Mouse (Mus musculus) liver, embryonic 16.5 days (tissue): ENCODE data around the gene Ssbp4. TPM values are rescaled to one million over a fixed set of nuclear protein-coding genes. Genes with fewer than 3 reads are reported as not detected.

ENCODE experiments used
- ATAC-seq: fragments of 200-750 bp; cut with Nextera tagmentation; 2 replicates; pipeline ENCODE4 v1.8.0; 2017; ENCODE audit warnings: low read depth, mild to moderate bottlenecking, moderate number of reproducible peaks, moderate library complexity
- H3K27ac ChIP-seq: fragments of 300-500 bp; sonication (generic); 2 replicates; pipeline ENCODE4 v1.5.1; 2014; ENCODE audit warnings: mild to moderate bottlenecking, low read length
- H3K27me3 ChIP-seq: fragments of 300-500 bp; sonication (generic); 2 replicates; pipeline ENCODE4 v1.6.1; 2014; ENCODE audit warnings: low read depth, low read length, mixed read lengths; ENCODE audit not compliant: control insufficient read depth, insufficient read depth
- H3K36me3 ChIP-seq: fragments of 300-500 bp; sonication (generic); 2 replicates; pipeline ENCODE4 v1.6.1; 2014; ENCODE audit warnings: mild to moderate bottlenecking; ENCODE audit not compliant: control insufficient read depth, insufficient read depth
- H3K4me1 ChIP-seq: fragments of 300-500 bp; sonication (generic); 2 replicates; pipeline ENCODE4 v1.6.1; 2014; ENCODE audit warnings: low read depth, low read length, mixed read lengths; ENCODE audit not compliant: control insufficient read depth
- H3K4me2 ChIP-seq: fragments of 300-500 bp; sonication (generic); 2 replicates; pipeline ENCODE4 v1.6.1; 2014; ENCODE audit warnings: low read depth, low read length, mixed read lengths
- H3K4me3 ChIP-seq: fragments of 300-500 bp; sonication (generic); 2 replicates; pipeline ENCODE4 v1.5.1; 2014; ENCODE audit warnings: low read depth, mild to moderate bottlenecking, low read length
- H3K9ac ChIP-seq: fragments of 300-500 bp; sonication (generic); 2 replicates; pipeline ENCODE4 v1.6.1; 2014; ENCODE audit warnings: low read depth, low read length
- H3K9me3 ChIP-seq: fragments of 300-500 bp; sonication (generic); replicated peaks from 2 replicates; pipeline ENCODE4 v1.6.1; 2016; ENCODE audit warnings: low read length; ENCODE audit not compliant: control insufficient read depth
- WGBS: fragments of 180-500 bp; shearing (Covaris S2); extraction: QIAGEN DNeasy Blood & Tissue Kit; methylation state at CpG from one replicate; pipeline ENCODE4 v1.1.7; 2014; ENCODE audit not compliant: insufficient replicate concordance; 5-methylcytosine and 5-hydroxymethylcytosine counted together
- polyA plus RNA-seq: library from polyadenylated mRNA; unstranded; fragments of >200 nt; fragmentation: Nextera tagmentation; extraction: Ambion mirVana; gene quantifications from 2 replicates; pipeline ENCODE4 v1.2.1, GENCODE M21; 2015

The Ssbp4 gene
- polyA plus RNA-seq, 1 experiment from 2014 or later: 32.3 TPM

DNA sequence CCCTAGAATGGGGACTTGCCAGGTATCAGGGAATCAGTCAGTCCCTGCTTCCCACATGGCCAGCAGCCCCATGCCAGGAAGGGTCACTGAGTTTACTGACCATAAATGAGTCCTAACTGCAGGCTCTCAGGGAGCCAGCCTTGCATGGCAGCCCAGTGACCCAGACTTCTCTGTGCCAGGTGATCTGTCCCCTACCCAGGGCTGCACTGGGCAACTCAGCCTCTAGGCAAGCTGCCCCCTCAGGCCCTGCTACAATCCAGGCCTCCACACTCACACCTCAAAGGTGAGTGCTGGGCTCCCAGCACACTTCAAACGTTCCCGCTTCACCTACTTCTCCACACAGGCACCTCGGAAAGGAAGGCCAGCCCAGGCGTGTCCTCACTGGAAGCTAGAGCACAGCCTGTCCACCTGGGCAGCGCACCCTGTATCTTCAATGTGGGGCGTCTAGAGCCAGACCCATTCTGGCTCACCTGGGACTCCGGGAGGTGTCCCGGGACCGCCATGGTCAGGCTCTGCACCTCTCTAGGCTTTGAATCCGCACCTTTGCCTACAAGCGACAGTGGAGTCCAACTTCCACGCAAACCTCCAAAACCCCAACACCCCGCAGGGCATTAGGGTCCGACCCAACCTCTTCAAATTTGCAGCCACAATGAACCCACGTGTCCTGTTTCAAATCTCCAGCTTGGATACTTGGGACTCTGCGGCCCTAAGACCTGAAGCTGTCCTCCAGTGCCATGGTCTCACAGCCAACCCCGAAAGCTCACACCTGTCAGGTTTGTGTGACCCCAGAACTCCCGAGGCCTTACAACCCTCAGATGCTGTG is 1.7 kb downstream of the Ssbp4 start:
- peak overlapping the region; percentile 76 for H3K4me3 ChIP-seq
- no peaks in the 10 kb centered on the region for H3K9me3 ChIP-seq
- peaks cover 55% of the 10 kb centered on the region for H3K4me1 ChIP-seq
- ATAC-seq: no peak
- peak overlapping the region; percentile 81 for H3K9ac ChIP-seq
- 54% methylated on average over 18 of the region's 18 CpGs for WGBS
- H3K27me3 ChIP-seq: peaks cover 12% of the 10 kb centered on the region
- no peaks in the 10 kb centered on the region for H3K36me3 ChIP-seq
- H3K4me2 ChIP-seq: peak overlapping the region; percentile 93
- H3K27ac ChIP-seq: no peak overlapping the region

- H3K9ac ChIP-seq: no peak overlapping the region
- H3K27ac ChIP-seq: no peak overlapping the region
- no peaks in the 10 kb centered on the region for H3K36me3 ChIP-seq
- H3K27me3 ChIP-seq: peaks cover 12% of the 10 kb centered on the region
- 78% methylated on average over 9 of the region's 9 CpGs for WGBS
- H3K4me1 ChIP-seq: peaks cover 54% of the 10 kb centered on the region
- H3K4me2 ChIP-seq: no peak overlapping the region; the same call in 1 of the 2 replicates
- no peaks in the 10 kb centered on the region; the same call in 1 of the 2 replicates for H3K9me3 ChIP-seq
- no peak overlapping the region for H3K4me3 ChIP-seq
- no peak for ATAC-seq
Observed at GRCm38 (mm10) chr8:70605871-70606779, 2.5 kb downstream of the Ssbp4 start.

- no peak for ATAC-seq
- Histone ChIP-seq H3K27ac (no peak overlapping the region), H3K4me1 (peaks cover 48% of the 10 kb centered on the region), H3K9me3 (no peaks in the 10 kb centered on the region; the same call in 1 of the 2 replicates), H3K4me2 (no peak overlapping the region), H3K27me3 (peaks cover 10% of the 10 kb centered on the region), H3K4me3 (no peak overlapping the region), H3K36me3 (no peaks in the 10 kb centered on the region), H3K9ac (no peak overlapping the region)
- WGBS: 73% methylated on average over 7 of the region's 7 CpGs
Observed at GRCm38 (mm10) chr8:70604558-70604957, 4.1 kb downstream of the Ssbp4 start.

- no peaks in the 10 kb centered on the region; the same call in 1 of the 2 replicates for H3K9me3 ChIP-seq
- H3K27ac ChIP-seq: no peak overlapping the region
- peaks cover 36% of the 10 kb centered on the region for H3K4me1 ChIP-seq
- no peak overlapping the region for H3K4me2 ChIP-seq
- H3K36me3 ChIP-seq: no peaks in the 10 kb centered on the region
- H3K9ac ChIP-seq: no peak overlapping the region
- no peaks in the 10 kb centered on the region for H3K27me3 ChIP-seq
- 77% methylated on average over 13 of the region's 13 CpGs for WGBS
- no peak for ATAC-seq
- H3K4me3 ChIP-seq: no peak overlapping the region
Observed at GRCm38 (mm10) chr8:70602139-70602811, 6.4 kb downstream of the Ssbp4 start.

- ATAC-seq: peak; percentile 74
- H3K4me3 ChIP-seq: peak overlapping the region; percentile 21
- peak overlapping the region; percentile 54 for H3K4me2 ChIP-seq
- no peaks in the 10 kb centered on the region for H3K36me3 ChIP-seq
- H3K4me1 ChIP-seq: peaks cover 26% of the 10 kb centered on the region
- under 1% methylated on average over 26 of the region's 26 CpGs for WGBS
- no peak overlapping the region for H3K9ac ChIP-seq
- no peaks in the 10 kb centered on the region for H3K27me3 ChIP-seq
- peak overlapping the region; percentile 48 for H3K27ac ChIP-seq
- H3K9me3 ChIP-seq: no peaks in the 10 kb centered on the region; the same call in 1 of the 2 replicates
Observed at GRCm38 (mm10) chr8:70601271-70601649, 7.4 kb downstream of the Ssbp4 start.

DNA sequence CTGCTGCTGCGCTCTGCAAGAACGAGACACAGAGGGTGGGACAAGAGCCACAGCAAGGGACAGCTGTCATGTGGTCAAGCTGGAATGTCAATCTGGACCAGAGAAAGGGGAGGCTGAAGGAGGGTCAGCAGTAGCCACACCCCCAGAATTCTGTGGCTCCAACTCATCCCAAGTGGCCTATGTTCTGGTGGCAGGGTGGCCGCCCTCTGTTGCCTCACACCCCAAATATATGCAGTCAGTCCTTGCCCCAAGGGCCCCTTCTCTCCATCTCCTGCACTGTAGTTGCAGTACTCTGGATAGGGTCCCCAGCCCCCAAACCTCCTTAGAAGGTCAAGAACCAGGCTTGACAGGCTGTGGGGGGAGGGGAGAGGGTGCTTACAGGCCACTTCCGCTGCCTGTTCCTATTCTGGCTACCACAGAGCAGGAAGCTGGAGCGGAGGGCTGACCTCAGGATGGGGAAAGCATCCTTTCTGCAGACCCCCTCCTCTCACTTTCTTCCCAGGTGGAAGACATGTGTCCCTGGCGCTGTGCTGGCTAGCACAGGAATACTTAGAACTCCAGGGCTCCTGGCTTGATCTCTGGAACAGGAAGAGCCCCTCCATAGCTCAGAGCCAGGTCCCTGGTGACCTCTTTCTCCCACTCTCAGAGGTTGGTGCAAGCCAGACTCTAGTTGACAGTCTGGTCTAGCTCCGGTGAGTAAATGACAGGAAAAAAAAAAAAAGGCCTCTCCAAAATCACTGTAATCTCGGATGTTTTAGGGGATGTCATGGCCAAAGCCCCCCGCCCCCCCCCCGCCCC is 8.0 kb downstream of the Ssbp4 start:
- peak overlapping the region; percentile 48 for H3K27ac ChIP-seq
- H3K4me2 ChIP-seq: peak overlapping the region; percentile 54
- no peak for ATAC-seq
- 41% methylated on average over 10 of the region's 10 CpGs for WGBS
- H3K27me3 ChIP-seq: no peaks in the 10 kb centered on the region
- H3K4me3 ChIP-seq: peak overlapping the region; percentile 21; the same call in 1 of the 2 replicates
- peaks cover 26% of the 10 kb centered on the region for H3K4me1 ChIP-seq
- no peaks in the 10 kb centered on the region; the same call in 1 of the 2 replicates for H3K9me3 ChIP-seq
- no peak overlapping the region; the same call in 1 of the 2 replicates for H3K9ac ChIP-seq
- H3K36me3 ChIP-seq: no peaks in the 10 kb centered on the region

DNA sequence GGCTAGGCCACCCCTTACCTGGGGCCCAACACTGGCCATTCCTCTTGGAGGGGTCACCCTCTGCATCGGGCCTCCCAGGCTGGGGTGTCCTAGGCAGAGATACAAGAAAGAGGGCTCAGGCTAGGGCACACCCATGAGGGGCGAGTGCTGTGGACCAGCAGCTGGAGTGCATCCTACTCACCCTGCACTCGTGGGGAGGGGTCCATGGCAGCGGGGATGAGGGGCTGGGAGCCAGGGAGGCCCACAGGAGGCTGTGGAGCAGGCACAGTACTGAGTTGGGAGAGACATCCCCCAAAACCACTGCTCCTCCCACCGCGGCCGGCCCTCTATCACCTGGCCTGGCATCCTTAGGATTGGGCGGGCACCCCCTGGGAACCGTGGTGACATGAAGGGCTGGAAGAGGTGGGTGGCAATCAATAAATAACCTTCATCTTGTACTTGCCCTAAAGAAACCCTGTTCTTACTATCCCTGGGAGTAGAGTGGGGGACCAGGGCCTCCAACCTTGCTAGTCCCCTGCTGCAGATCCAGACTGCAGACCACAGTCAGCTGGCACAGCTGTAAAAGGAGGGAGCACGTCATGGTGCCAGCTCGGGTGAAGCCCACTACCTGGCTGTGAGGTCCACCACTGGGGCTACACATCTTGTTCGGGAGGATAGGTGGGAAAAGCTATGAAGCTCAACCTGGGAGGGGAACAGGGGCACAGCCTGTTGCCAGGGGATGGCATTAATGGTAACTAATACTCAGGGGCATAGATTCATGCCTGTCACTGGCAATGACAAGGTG is 9.0 kb downstream of the Ssbp4 start:
- Histone ChIP-seq H3K9ac (no peak overlapping the region), H3K9me3 (no peaks in the 10 kb centered on the region; the same call in 1 of the 2 replicates)

More for the DNA sequence above, 9.0 kb downstream of the Ssbp4 start:
- Histone ChIP-seq H3K27me3 (no peaks in the 10 kb centered on the region), H3K36me3 (no peaks in the 10 kb centered on the region), H3K4me3 (no peak overlapping the region), H3K27ac (no peak overlapping the region), H3K4me1 (peaks cover 34% of the 10 kb centered on the region), H3K4me2 (no peak overlapping the region)
- ATAC-seq: no peak
- 71% methylated on average over 12 of the region's 12 CpGs for WGBS
